Mouse (Mus musculus): ENCODE data around the gene Olfr191. TPM values are rescaled to one million over a fixed set of nuclear protein-coding genes. Genes with fewer than 3 reads are reported as not detected.

The Olfr191 gene
- not detected for polyA plus RNA-seq (2014; fragmentation: Illumina TruSeq; extraction: RNeasy Lipid Tissue Mini Kit (QIAGEN cat#74804); ENCODE audit: low read depth, low replicate concordance)

GRCm38 (mm10) chr16:59089722-59090121, at the start of gene Olfr191:
Gene Olfr191, minus strand, starts transcription at chr16:59089822.

GRCm38 (mm10) chr16:59120969-59121368, 31.3 kb upstream of the Olfr191 start, which contains the start of gene Olfr194:
Gene Olfr194, minus strand, starts transcription at chr16:59121069.

GRCm38 (mm10) chr16:59111781-59112180, 22.2 kb upstream of the Olfr191 start, which contains the start of gene Olfr193:
Gene Olfr193, minus strand, starts transcription at chr16:59111881.

GRCm38 (mm10) chr16:59077905-59078304, 11.7 kb downstream of the Olfr191 start, which contains the start of gene Olfr190:
Gene Olfr190, minus strand, starts transcription at chr16:59078005.

GRCm38 (mm10) chr16:59039710-59040109, 49.9 kb downstream of the Olfr191 start, which contains the start of gene Olfr187:
Gene Olfr187, minus strand, starts transcription at chr16:59039767.

Other genes with a start within 250 kb of the Olfr191 start
- not detected for gene Olfr177, start 215.1 kb downstream of the Olfr191 start, polyA plus RNA-seq (2014; fragmentation: Illumina TruSeq; extraction: RNeasy Lipid Tissue Mini Kit (QIAGEN cat#74804); ENCODE audit: low read depth, low replicate concordance)
- not detected for gene Olfr178, start 197.8 kb downstream of the Olfr191 start, polyA plus RNA-seq (2014; fragmentation: Illumina TruSeq; extraction: RNeasy Lipid Tissue Mini Kit (QIAGEN cat#74804); ENCODE audit: low read depth, low replicate concordance)
- not detected for gene Olfr181, start 161.1 kb downstream of the Olfr191 start, polyA plus RNA-seq (2014; fragmentation: Illumina TruSeq; extraction: RNeasy Lipid Tissue Mini Kit (QIAGEN cat#74804); ENCODE audit: low read depth, low replicate concordance)
- gene Olfr180, start 160.4 kb downstream of the Olfr191 start, polyA plus RNA-seq (2014; fragmentation: Illumina TruSeq; extraction: RNeasy Lipid Tissue Mini Kit (QIAGEN cat#74804); ENCODE audit: low read depth, low replicate concordance) = not detected
- not detected for gene Olfr183, start 94.5 kb downstream of the Olfr191 start, polyA plus RNA-seq (2014; fragmentation: Illumina TruSeq; extraction: RNeasy Lipid Tissue Mini Kit (QIAGEN cat#74804); ENCODE audit: low read depth, low replicate concordance)
- not detected for gene Olfr186, start 59.5 kb downstream of the Olfr191 start, polyA plus RNA-seq (2014; fragmentation: Illumina TruSeq; extraction: RNeasy Lipid Tissue Mini Kit (QIAGEN cat#74804); ENCODE audit: low read depth, low replicate concordance)
- not detected for gene Olfr187, start 50.1 kb downstream of the Olfr191 start, polyA plus RNA-seq (2014; fragmentation: Illumina TruSeq; extraction: RNeasy Lipid Tissue Mini Kit (QIAGEN cat#74804); ENCODE audit: low read depth, low replicate concordance)
- gene Olfr190, start 11.8 kb downstream of the Olfr191 start, polyA plus RNA-seq (2014; fragmentation: Illumina TruSeq; extraction: RNeasy Lipid Tissue Mini Kit (QIAGEN cat#74804); ENCODE audit: low read depth, low replicate concordance) = not detected
- gene Olfr193, start 22.1 kb upstream of the Olfr191 start, polyA plus RNA-seq (2014; fragmentation: Illumina TruSeq; extraction: RNeasy Lipid Tissue Mini Kit (QIAGEN cat#74804); ENCODE audit: low read depth, low replicate concordance) = not detected
- not detected for gene Olfr194, start 31.2 kb upstream of the Olfr191 start, polyA plus RNA-seq (2014; fragmentation: Illumina TruSeq; extraction: RNeasy Lipid Tissue Mini Kit (QIAGEN cat#74804); ENCODE audit: low read depth, low replicate concordance)
- gene Olfr195, start 57.2 kb upstream of the Olfr191 start, polyA plus RNA-seq (2014; fragmentation: Illumina TruSeq; extraction: RNeasy Lipid Tissue Mini Kit (QIAGEN cat#74804); ENCODE audit: low read depth, low replicate concordance) = not detected
- not detected for gene Olfr196, start 80.6 kb upstream of the Olfr191 start, polyA plus RNA-seq (2014; fragmentation: Illumina TruSeq; extraction: RNeasy Lipid Tissue Mini Kit (QIAGEN cat#74804); ENCODE audit: low read depth, low replicate concordance)
- not detected for gene Olfr198, start 113.7 kb upstream of the Olfr191 start, polyA plus RNA-seq (2014; fragmentation: Illumina TruSeq; extraction: RNeasy Lipid Tissue Mini Kit (QIAGEN cat#74804); ENCODE audit: low read depth, low replicate concordance)
- gene Olfr199, start 129.9 kb upstream of the Olfr191 start, polyA plus RNA-seq (2014; fragmentation: Illumina TruSeq; extraction: RNeasy Lipid Tissue Mini Kit (QIAGEN cat#74804); ENCODE audit: low read depth, low replicate concordance) = not detected
- gene Olfr201, start 182.8 kb upstream of the Olfr191 start, polyA plus RNA-seq (2014; fragmentation: Illumina TruSeq; extraction: RNeasy Lipid Tissue Mini Kit (QIAGEN cat#74804); ENCODE audit: low read depth, low replicate concordance) = not detected
- not detected for gene Olfr202, start 197.0 kb upstream of the Olfr191 start, polyA plus RNA-seq (2014; fragmentation: Illumina TruSeq; extraction: RNeasy Lipid Tissue Mini Kit (QIAGEN cat#74804); ENCODE audit: low read depth, low replicate concordance)
- not detected for gene Olfr203, start 209.1 kb upstream of the Olfr191 start, polyA plus RNA-seq (2014; fragmentation: Illumina TruSeq; extraction: RNeasy Lipid Tissue Mini Kit (QIAGEN cat#74804); ENCODE audit: low read depth, low replicate concordance)
- not detected for gene Olfr204, start 228.4 kb upstream of the Olfr191 start, polyA plus RNA-seq (2014; fragmentation: Illumina TruSeq; extraction: RNeasy Lipid Tissue Mini Kit (QIAGEN cat#74804); ENCODE audit: low read depth, low replicate concordance)
- gene Olfr205, start 241.3 kb upstream of the Olfr191 start, polyA plus RNA-seq (2014; fragmentation: Illumina TruSeq; extraction: RNeasy Lipid Tissue Mini Kit (QIAGEN cat#74804); ENCODE audit: low read depth, low replicate concordance) = not detected